Comparison of ENCODE assay signal across 9 mouse cellular contexts in the genomic region with DNA sequence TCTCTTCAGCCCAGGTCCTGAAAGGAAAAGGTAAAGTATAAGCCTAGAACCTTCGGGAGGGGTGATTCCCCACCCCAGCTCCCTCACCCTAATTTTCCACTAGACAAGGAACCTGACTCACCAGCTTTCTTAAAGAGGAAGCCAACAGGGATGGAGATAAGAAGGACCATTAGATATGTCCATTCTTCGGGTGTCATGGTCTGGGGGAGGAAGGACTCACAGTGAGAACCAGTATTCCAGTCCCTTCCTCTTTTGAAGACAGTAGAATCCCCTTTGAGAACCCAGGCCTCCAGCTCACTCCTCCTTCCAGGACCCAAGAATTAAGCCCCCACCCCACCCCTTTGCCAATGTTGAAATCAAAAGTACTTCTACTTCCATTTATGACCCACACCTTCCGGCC. TPM values are rescaled to one million over a fixed set of nuclear protein-coding genes. Genes with fewer than 3 reads are reported as not detected.
DNase-seq lines count a peak whose midpoint lies in the region; ATAC-seq and TF ChIP-seq lines count a peak whose summit lies in the region.
"Had no signal": no experiment of that assay in that cellular context is flagged by ENCODE, and none has a peak within 500 bp of the region (broad histone marks: within the 10 kb centered on the region; RNA-seq: fewer than 3 reads in every experiment).

No protein-coding gene starts in this region.

- TF ChIP-seq CTCF in ES-Bruce4 (IDR thresholded peaks at IDR 0.05; ENCODE audit: low read depth, low read length), result no peak
- TF ChIP-seq CTCF in heart, postnatal 0 days (IDR thresholded peaks at IDR 0.05; ENCODE audit: low read depth), result no peak

- H3K27me3 ChIP-seq in heart, embryonic 12.5 days (replicated peaks), result no peaks in the 10 kb centered on the region
- no peaks in the 10 kb centered on the region for H3K27me3 ChIP-seq in ES-Bruce4 (ENCODE audit: control insufficient read depth, insufficient read depth, low read length, poor library complexity, severe bottlenecking)
- H3K27me3 ChIP-seq in heart, postnatal 0 days (ENCODE audit: control insufficient read depth, insufficient read depth, low read length), result no peaks in the 10 kb centered on the region
- no peaks in the 10 kb centered on the region for H3K27me3 ChIP-seq in midbrain, embryonic 11.5 days (ENCODE audit: control insufficient read depth, insufficient read depth, low read length)

- peak overlapping the region; percentile 73 for H3K4me3 ChIP-seq in heart, embryonic 12.5 days
- peak overlapping the region; percentile 76 for H3K4me3 ChIP-seq in ES-Bruce4 (ENCODE audit: low read depth, low read length)
- peak overlapping the region; percentile 76 for H3K4me3 ChIP-seq in heart, postnatal 0 days (ENCODE audit: low read depth, low read length)
- peak overlapping the region; percentile 72 for H3K4me3 ChIP-seq in midbrain, embryonic 11.5 days (ENCODE audit: low read depth, low read length)

- H3K4me2 ChIP-seq in heart, embryonic 12.5 days, result peak overlapping the region; percentile 78
- H3K4me2 ChIP-seq in heart, postnatal 0 days (ENCODE audit: low read depth, low read length), result peak overlapping the region; percentile 97
- peak overlapping the region; percentile 94 for H3K4me2 ChIP-seq in midbrain, embryonic 11.5 days

- peaks cover 31% of the 10 kb centered on the region for H3K36me3 ChIP-seq in heart, embryonic 12.5 days
- H3K36me3 ChIP-seq in ES-Bruce4 (ENCODE audit: control insufficient read depth, insufficient read depth, low read length, poor library complexity, severe bottlenecking), result peaks cover 4% of the 10 kb centered on the region
- H3K36me3 ChIP-seq in heart, postnatal 0 days (replicated peaks; ENCODE audit: control insufficient read depth, insufficient read depth, low read length), result peaks cover 19% of the 10 kb centered on the region
- H3K36me3 ChIP-seq in midbrain, embryonic 11.5 days (ENCODE audit: control insufficient read depth, insufficient read depth, low read length), result no peaks in the 10 kb centered on the region; the same call in 1 of the 2 replicates

- 37% methylated on average over 3 of the region's 3 CpGs for WGBS in heart, embryonic 12.5 days
- WGBS in heart, postnatal 0 days, result 36% methylated on average over 3 of the region's 3 CpGs
- WGBS in midbrain, embryonic 11.5 days, result 46% methylated on average over 3 of the region's 3 CpGs

- no peak for TF ChIP-seq POLR2A in ES-Bruce4 (IDR thresholded peaks at IDR 0.05; ENCODE audit: insufficient read depth, low read length)

- DNase-seq in heart, postnatal 10 days, result no peak
- DNase-seq in heart, postnatal 0 days (ENCODE audit: low spot score), result no peak
- no peak for DNase-seq in midbrain, embryonic 11.5 days (ENCODE audit: low spot score, missing footprints)
- no peak for DNase-seq in urinary bladder, adult 18-20 months (ENCODE audit: low spot score in 2 of 2)
- no peak for DNase-seq in frontal cortex, postnatal 14 days (ENCODE audit: low spot score in 2 of 2)
- no peak for DNase-seq in left cerebral cortex, adult 11 months (ENCODE audit: low spot score)
- DNase-seq: gastrocnemius, postnatal 36 days had no signal

- TF ChIP-seq EP300 in ES-Bruce4 (IDR thresholded peaks at IDR 0.05; ENCODE audit: insufficient read depth, low read depth, low read length), result no peak
- no peak for TF ChIP-seq EP300 in heart, postnatal 0 days (IDR thresholded peaks at IDR 0.05; ENCODE audit: low read depth)

- H3K9me3 ChIP-seq in heart, embryonic 12.5 days (replicated peaks), result no peaks in the 10 kb centered on the region
- H3K9me3 ChIP-seq in ES-Bruce4 (replicated peaks; ENCODE audit: control insufficient read depth, insufficient read depth, low read length, poor library complexity, severe bottlenecking), result no peaks in the 10 kb centered on the region
- H3K9me3 ChIP-seq in heart, postnatal 0 days (replicated peaks; ENCODE audit: control insufficient read depth, low read length), result no peaks in the 10 kb centered on the region
- no peaks in the 10 kb centered on the region for H3K9me3 ChIP-seq in midbrain, embryonic 11.5 days (ENCODE audit: control insufficient read depth, low read length)

- no peak for ATAC-seq in heart, embryonic 12.5 days (ENCODE audit: insufficient number of reproducible peaks, low FRiP score)
- ATAC-seq in heart, postnatal 0 days (ENCODE audit: insufficient read depth, low read depth), result no peak
- no peak for ATAC-seq in midbrain, embryonic 11.5 days (ENCODE audit: low FRiP score)

- intact Hi-C loops in heart, postnatal 10 days (cut with DNase I), result loop anchor here (2.0 to 10.0 kb wide), 4 partner anchors 17 to 445 kb away; partner anchors contain the start of genes Cnot3 and Leng8

- H3K4me1 ChIP-seq in heart, embryonic 12.5 days (replicated peaks), result peaks cover 24% of the 10 kb centered on the region
- H3K4me1 ChIP-seq in ES-Bruce4 (ENCODE audit: control insufficient read depth, insufficient read depth, low read length), result no peaks in the 10 kb centered on the region
- H3K4me1 ChIP-seq in heart, postnatal 0 days (ENCODE audit: control insufficient read depth, insufficient read depth), result peaks cover 14% of the 10 kb centered on the region
- peaks cover 14% of the 10 kb centered on the region for H3K4me1 ChIP-seq in midbrain, embryonic 11.5 days (ENCODE audit: control insufficient read depth, insufficient read depth, low read length)

- H3K27ac ChIP-seq in heart, embryonic 12.5 days (ENCODE audit: poor library complexity, severe bottlenecking), result no peak overlapping the region
- H3K27ac ChIP-seq in ES-Bruce4 (ENCODE audit: insufficient read depth, low read length), result no peak overlapping the region
- H3K27ac ChIP-seq in heart, postnatal 0 days (ENCODE audit: low read depth), result no peak overlapping the region
- no peak overlapping the region for H3K27ac ChIP-seq in midbrain, embryonic 11.5 days (ENCODE audit: low read depth, low read length)

- H3K9ac ChIP-seq in heart, embryonic 12.5 days, result peak overlapping the region; percentile 88
- H3K9ac ChIP-seq in ES-Bruce4 (ENCODE audit: low read depth, poor library complexity, severe bottlenecking), result peak overlapping the region; percentile 55
- H3K9ac ChIP-seq in heart, postnatal 0 days (replicated peaks; ENCODE audit: low read depth, low read length), result peak overlapping the region; percentile 75
- H3K9ac ChIP-seq in midbrain, embryonic 11.5 days (ENCODE audit: low read length), result peak overlapping the region; percentile 83

RNA-seq across cellular contexts. Expression of gene Tsen34, which starts 0.7 kb away (rescaled TPM):
- polyA plus RNA-seq in heart, embryonic 12.5 days (2016; fragmentation: Nextera tagmentation; extraction: Ambion mirVana), result 206 and 218 TPM in 2 replicates
- total RNA-seq in heart, postnatal 10 days (2021), result 100 to 1,000 TPM; 106 to 107 TPM
- 60.6 and 64.6 TPM in 2 replicates for polyA plus RNA-seq in ES-Bruce4 (2011; ENCODE audit: insufficient read depth, insufficient read length, low read depth, missing spikeins)
- 289 and 303 TPM in 2 replicates for total RNA-seq in heart, postnatal 0 days (2014; rRNA removed; ENCODE audit: low replicate concordance)
- 170 and 183 TPM in 2 replicates for polyA plus RNA-seq in heart, postnatal 0 days (2015; fragmentation: Nextera tagmentation; extraction: Ambion mirVana)
- 199 and 222 TPM in 2 replicates for polyA plus RNA-seq in midbrain, embryonic 11.5 days (2014; fragmentation: Nextera tagmentation; extraction: Ambion mirVana)

RNA-seq across cellular contexts. Expression of gene Mboat7, which starts 1.4 kb away (rescaled TPM):
- polyA plus RNA-seq in heart, embryonic 12.5 days (2016; fragmentation: Nextera tagmentation; extraction: Ambion mirVana), result 40.7 TPM in 2 replicates
- 10 to 100 TPM; 25.7 to 28.9 TPM for total RNA-seq in heart, postnatal 10 days (2021)
- polyA plus RNA-seq in ES-Bruce4 (2011; ENCODE audit: insufficient read depth, insufficient read length, low read depth, missing spikeins), result 44.6 and 48.3 TPM in 2 replicates
- total RNA-seq in heart, postnatal 0 days (2014; rRNA removed; ENCODE audit: low replicate concordance), result 33.7 and 48.4 TPM in 2 replicates
- 19.6 and 20.3 TPM in 2 replicates for polyA plus RNA-seq in heart, postnatal 0 days (2015; fragmentation: Nextera tagmentation; extraction: Ambion mirVana)
- polyA plus RNA-seq in midbrain, embryonic 11.5 days (2014; fragmentation: Nextera tagmentation; extraction: Ambion mirVana), result 21.7 and 23.8 TPM in 2 replicates

RNA-seq across cellular contexts. Expression of gene Rps9, which starts 11.9 kb away (rescaled TPM):
- polyA plus RNA-seq in heart, embryonic 12.5 days (2016; fragmentation: Nextera tagmentation; extraction: Ambion mirVana), result 866 and 893 TPM in 2 replicates
- total RNA-seq in heart, postnatal 10 days (2021), result 100 to 1,000 TPM; 812 to 873 TPM
- polyA plus RNA-seq in ES-Bruce4 (2011; ENCODE audit: insufficient read depth, insufficient read length, low read depth, missing spikeins), result 1,660 and 1,729 TPM in 2 replicates
- total RNA-seq in heart, postnatal 0 days (2014; rRNA removed; ENCODE audit: low replicate concordance), result 785 and 888 TPM in 2 replicates
- 816 and 864 TPM in 2 replicates for polyA plus RNA-seq in heart, postnatal 0 days (2015; fragmentation: Nextera tagmentation; extraction: Ambion mirVana)
- 1,245 and 1,271 TPM in 2 replicates for polyA plus RNA-seq in midbrain, embryonic 11.5 days (2014; fragmentation: Nextera tagmentation; extraction: Ambion mirVana)

RNA-seq across cellular contexts. Expression of gene Tmc4, which starts 14.6 kb away (rescaled TPM):
- 4.4 and 4.6 TPM in 2 replicates for polyA plus RNA-seq in heart, embryonic 12.5 days (2016; fragmentation: Nextera tagmentation; extraction: Ambion mirVana)
- 1 to 10 TPM; 1.5 to 2.1 TPM for total RNA-seq in heart, postnatal 10 days (2021)
- 15.9 and 16.4 TPM in 2 replicates for polyA plus RNA-seq in ES-Bruce4 (2011; ENCODE audit: insufficient read depth, insufficient read length, low read depth, missing spikeins)
- total RNA-seq in heart, postnatal 0 days (2014; rRNA removed; ENCODE audit: low replicate concordance), result 0.31 and 0.99 TPM in 2 replicates
- polyA plus RNA-seq in heart, postnatal 0 days (2015; fragmentation: Nextera tagmentation; extraction: Ambion mirVana), result 2.3 and 3.2 TPM in 2 replicates
- polyA plus RNA-seq in midbrain, embryonic 11.5 days (2014; fragmentation: Nextera tagmentation; extraction: Ambion mirVana), result 2.4 and 2.5 TPM in 2 replicates

RNA-seq across cellular contexts. Expression of gene Leng1, which starts 26.3 kb away (rescaled TPM):
- polyA plus RNA-seq in heart, embryonic 12.5 days (2016; fragmentation: Nextera tagmentation; extraction: Ambion mirVana), result 20.5 and 21.4 TPM in 2 replicates
- 10 to 100 TPM in 1 of 2 experiments, 1 to 10 TPM in 1; 6.7 to 10.4 TPM for total RNA-seq in heart, postnatal 10 days (2021)
- polyA plus RNA-seq in ES-Bruce4 (2011; ENCODE audit: insufficient read depth, insufficient read length, low read depth, missing spikeins), result 8.3 and 9.0 TPM in 2 replicates
- total RNA-seq in heart, postnatal 0 days (2014; rRNA removed; ENCODE audit: low replicate concordance), result 6.0 and 11.9 TPM in 2 replicates
- polyA plus RNA-seq in heart, postnatal 0 days (2015; fragmentation: Nextera tagmentation; extraction: Ambion mirVana), result 23.9 and 25.4 TPM in 2 replicates
- 16.4 and 16.9 TPM in 2 replicates for polyA plus RNA-seq in midbrain, embryonic 11.5 days (2014; fragmentation: Nextera tagmentation; extraction: Ambion mirVana)
